10 mouse cellular contexts compared by ENCODE assay signal in the genomic region with DNA sequence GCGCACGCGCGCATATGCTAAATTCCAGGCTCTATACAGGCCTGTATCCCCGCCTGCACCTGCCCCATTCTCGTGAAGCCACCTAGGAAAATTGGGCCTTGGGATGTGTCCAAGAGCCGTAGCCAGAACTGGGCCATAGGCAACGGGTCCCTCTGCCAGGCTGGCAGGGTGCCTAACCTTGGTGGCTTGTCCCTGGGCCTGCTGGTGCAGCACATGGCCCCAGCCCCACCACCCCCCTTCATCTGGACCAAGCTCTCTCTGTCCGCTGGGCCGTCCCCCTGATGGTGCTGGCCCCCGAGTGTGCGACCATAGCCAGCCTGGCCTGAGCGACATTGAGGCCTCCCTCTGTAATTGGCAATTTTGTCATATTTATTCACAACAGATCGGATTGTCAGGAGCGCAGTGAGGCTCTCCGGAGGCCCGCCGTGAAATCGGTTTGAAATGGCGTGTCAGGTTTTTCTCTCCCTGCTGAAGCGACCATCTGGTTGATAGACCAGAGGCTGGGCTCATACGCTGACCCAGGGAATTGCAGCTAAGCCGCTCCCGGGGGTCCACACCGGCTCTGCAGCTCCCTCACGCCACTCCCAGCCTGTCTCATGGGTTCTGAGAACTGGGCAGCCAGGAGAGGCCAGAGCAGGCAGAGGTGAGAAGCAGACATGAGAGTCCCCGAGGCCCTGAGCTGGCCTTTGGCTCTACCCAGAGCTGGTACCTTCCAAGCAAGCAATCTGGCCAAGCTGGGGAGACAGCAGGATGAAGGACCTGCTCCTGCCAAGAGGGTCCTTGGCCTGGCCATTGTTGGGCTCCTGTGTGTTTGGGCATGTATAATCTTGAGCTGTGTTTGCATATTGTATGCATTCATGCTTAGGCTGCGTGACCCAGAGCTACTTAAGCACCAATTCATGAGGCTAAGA.
A peak's percentile ranks its signal among the peaks of the same experiment; 100 is the strongest.
DNase-seq lines count a peak whose midpoint lies in the region; ATAC-seq lines count a peak whose summit lies in the region.
"Had no signal": no experiment of that assay in that cellular context is flagged by ENCODE, and none has a peak within 500 bp of the region (broad histone marks: within the 10 kb centered on the region; RNA-seq: fewer than 3 reads in every experiment).

No protein-coding gene starts in this region.

- no peaks in the 10 kb centered on the region for H3K36me3 ChIP-seq in hindbrain, embryonic 13.5 days
- no peaks in the 10 kb centered on the region; the same call in 1 of the 2 replicates for H3K36me3 ChIP-seq in neural tube, embryonic 13.5 days

- H3K4me1 ChIP-seq in hindbrain, embryonic 13.5 days (replicated peaks) = peaks cover 19% of the 10 kb centered on the region
- H3K4me1 ChIP-seq in neural tube, embryonic 13.5 days (replicated peaks) = peaks cover 15% of the 10 kb centered on the region

- no peaks in the 10 kb centered on the region for H3K9me3 ChIP-seq in hindbrain, embryonic 13.5 days
- no peaks in the 10 kb centered on the region for H3K9me3 ChIP-seq in neural tube, embryonic 13.5 days

- H3K4me2 ChIP-seq in hindbrain, embryonic 13.5 days = no peak overlapping the region
- H3K4me2 ChIP-seq in neural tube, embryonic 13.5 days = no peak overlapping the region

- DNase-seq in layer of hippocampus, postnatal 14 days (ENCODE audit: low spot score in 2 of 2) = peak; percentile 8 to 10
- DNase-seq in layer of hippocampus, adult 18-20 months (ENCODE audit: low spot score in 2 of 2) = no peak
- peak; percentile 97 for DNase-seq in cerebellum, adult 9-11 months
- DNase-seq in kidney, postnatal 4 days = no peak
- no peak for DNase-seq in ovary, postnatal 10 days (ENCODE audit: low spot score)
- DNase-seq: lung, adult 18-20 months; spleen, adult 18-20 months had no signal

- peak overlapping the region; percentile 56 for H3K27ac ChIP-seq in hindbrain, embryonic 13.5 days
- peak overlapping the region; percentile 83 for H3K27ac ChIP-seq in neural tube, embryonic 13.5 days (replicated peaks)

- H3K4me3 ChIP-seq in hindbrain, embryonic 13.5 days = no peak overlapping the region
- H3K4me3 ChIP-seq in neural tube, embryonic 13.5 days = no peak overlapping the region

- H3K27me3 ChIP-seq in hindbrain, embryonic 13.5 days = peaks cover 38% of the 10 kb centered on the region
- peaks cover 21% of the 10 kb centered on the region for H3K27me3 ChIP-seq in neural tube, embryonic 13.5 days

- H3K9ac ChIP-seq in hindbrain, embryonic 13.5 days = peak overlapping the region; percentile 14; the same call in 1 of the 2 replicates
- 0 out of 2 replicates have a peak overlapping the region, but pooled peaks have one; percentile 34 for H3K9ac ChIP-seq in neural tube, embryonic 13.5 days

- 43% methylated on average over 28 of the region's 28 CpGs for WGBS in hindbrain, embryonic 13.5 days
- WGBS in neural tube, embryonic 13.5 days = 30% methylated on average over 28 of the region's 28 CpGs

- ATAC-seq in hindbrain, embryonic 13.5 days (ENCODE audit: low FRiP score) = peak; percentile 44
- ATAC-seq in neural tube, embryonic 13.5 days (ENCODE audit: low read depth) = peak; percentile 64
- ATAC-seq in megakaryocyte-erythroid progenitor cell, adult 5-6 weeks (replicated peaks; ENCODE audit: low FRiP score, low TSS enrichment, poor library complexity, severe bottlenecking) = no peak

Comparison
In these comparisons a context has a peak if more than half of its experiments do, and no peak if none do; other contexts are left out.
1. DNase-seq: peak in layer of hippocampus, postnatal 14 days (2 of 2) and cerebellum, adult 9-11 months (single experiment); none in layer of hippocampus, adult 18-20 months (0 of 2), kidney, postnatal 4 days (0 of 2) and ovary, postnatal 10 days (single experiment).